Mouse (Mus musculus) limb, embryonic 12.5 days (tissue): Measurements from ENCODE around the gene Sash1. TPM values are rescaled to one million over a fixed set of nuclear protein-coding genes. Genes with fewer than 3 reads are reported as not detected.

ENCODE experiments used
- ATAC-seq: fragments of 200-750 bp; cut with Nextera tagmentation; 2 replicates; pipeline ENCODE4 v1.8.0; 2017; ENCODE audit warnings: low read depth, moderate TSS enrichment; ENCODE audit not compliant: insufficient number of reproducible peaks, insufficient read depth, low FRiP score, low TSS enrichment
- H3K27ac ChIP-seq: fragments of 300-500 bp; sonication (generic); 2 replicates; pipeline ENCODE4 v1.5.1; 2016; ENCODE audit warnings: mild to moderate bottlenecking, moderate library complexity
- H3K27me3 ChIP-seq: fragments of 300-500 bp; sonication (generic); 2 replicates; pipeline ENCODE4 v1.6.1; 2016; ENCODE audit warnings: mild to moderate bottlenecking, moderate library complexity
- H3K36me3 ChIP-seq: fragments of 300-500 bp; sonication (generic); 2 replicates; pipeline ENCODE4 v1.6.1; 2016; ENCODE audit warnings: mild to moderate bottlenecking, moderate library complexity
- H3K4me1 ChIP-seq: fragments of 300-500 bp; sonication (generic); replicated peaks from 2 replicates; pipeline ENCODE4 v1.6.1; 2016
- H3K4me2 ChIP-seq: fragments of 300-500 bp; sonication (generic); 2 replicates; pipeline ENCODE4 v1.6.1; 2016; ENCODE audit warnings: mild to moderate bottlenecking, moderate library complexity
- H3K4me3 ChIP-seq: fragments of 300-500 bp; sonication (generic); replicated peaks from 2 replicates; pipeline ENCODE4 v1.5.1; 2016; ENCODE audit warnings: mild to moderate bottlenecking
- H3K9ac ChIP-seq: fragments of 300-500 bp; sonication (generic); replicated peaks from 2 replicates; pipeline ENCODE4 v1.6.1; 2016; ENCODE audit warnings: mild to moderate bottlenecking, moderate library complexity
- H3K9me3 ChIP-seq: fragments of 300-500 bp; sonication (generic); 2 replicates; pipeline ENCODE4 v1.6.1; 2016; ENCODE audit warnings: mild to moderate bottlenecking, moderate library complexity
- WGBS: fragments of 180-500 bp; shearing (Covaris S2); methylation state at CpG from one replicate; pipeline ENCODE4 v1.1.7; 2016; 5-methylcytosine and 5-hydroxymethylcytosine counted together
- polyA plus RNA-seq: library from polyadenylated mRNA; unstranded; fragments of >200 nt; fragmentation: Nextera tagmentation; extraction: Ambion mirVana; gene quantifications from 2 replicates; pipeline ENCODE4 v1.2.1, GENCODE M21; 2016

The Sash1 gene
- polyA plus RNA-seq, 1 experiment from 2014 or later, result 7.8 TPM

GRCm38 (mm10) chr10:8898099-8898777 lies 12.4 kb upstream of the Sash1 start:
- no peaks in the 10 kb centered on the region for H3K27me3 ChIP-seq
- H3K9ac ChIP-seq, result no peak overlapping the region
- 0 out of 2 replicates have a peak overlapping the region, but pooled peaks have one; percentile 35 for H3K27ac ChIP-seq
- no peaks in the 10 kb centered on the region; the same call in 1 of the 2 replicates for H3K9me3 ChIP-seq
- H3K36me3 ChIP-seq, result no peaks in the 10 kb centered on the region
- no peak overlapping the region for H3K4me2 ChIP-seq
- no peak overlapping the region for H3K4me3 ChIP-seq
- no peak for ATAC-seq
- WGBS, result 18% methylated on average over 5 of the region's 5 CpGs
- H3K4me1 ChIP-seq, result peaks cover 14% of the 10 kb centered on the region

GRCm38 (mm10) chr10:8894965-8895515 lies 9.2 kb upstream of the Sash1 start:
- H3K4me2 ChIP-seq, result no peak overlapping the region
- no peaks in the 10 kb centered on the region for H3K27me3 ChIP-seq
- H3K9me3 ChIP-seq, result no peaks in the 10 kb centered on the region; the same call in 1 of the 2 replicates
- no peak overlapping the region for H3K9ac ChIP-seq
- 92% methylated on average over 6 of the region's 6 CpGs for WGBS
- H3K4me3 ChIP-seq, result no peak overlapping the region
- no peak for ATAC-seq
- peaks cover 14% of the 10 kb centered on the region for H3K4me1 ChIP-seq
- no peaks in the 10 kb centered on the region for H3K36me3 ChIP-seq
- H3K27ac ChIP-seq, result no peak overlapping the region

GRCm38 (mm10) chr10:8890511-8890910 lies 4.6 kb upstream of the Sash1 start:
- H3K4me2 ChIP-seq, result no peak overlapping the region
- peaks cover 9% of the 10 kb centered on the region for H3K4me1 ChIP-seq
- no peak for ATAC-seq
- H3K9ac ChIP-seq, result no peak overlapping the region
- no peaks in the 10 kb centered on the region for H3K9me3 ChIP-seq
- H3K4me3 ChIP-seq, result no peak overlapping the region
- H3K27ac ChIP-seq, result no peak overlapping the region
- H3K27me3 ChIP-seq, result no peaks in the 10 kb centered on the region
- H3K36me3 ChIP-seq, result no peaks in the 10 kb centered on the region
- 86% methylated on average over 4 of the region's 4 CpGs for WGBS

DNA sequence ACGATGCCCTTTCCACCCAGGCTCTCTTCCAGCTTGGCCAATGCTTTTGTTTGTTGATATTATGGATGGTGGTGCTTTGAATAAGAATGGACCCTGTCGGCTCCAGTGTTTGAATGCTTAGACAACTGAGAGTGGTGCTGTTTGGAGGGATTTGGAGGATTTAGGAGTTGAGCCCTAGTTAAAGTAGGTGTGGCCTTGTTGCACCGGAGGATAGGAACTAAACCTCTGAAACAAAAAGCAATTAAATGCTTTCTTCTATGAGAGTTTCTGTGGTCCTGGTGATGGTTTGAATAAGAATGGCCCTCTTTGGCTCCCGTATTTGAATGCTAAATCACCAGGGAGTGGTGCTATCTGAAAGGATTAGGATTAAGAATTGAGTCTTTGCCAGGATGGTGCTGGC lies 3.5 kb upstream of the Sash1 start:
- Histone ChIP-seq H3K27ac (no peak overlapping the region), H3K27me3 (no peaks in the 10 kb centered on the region), H3K9me3 (no peaks in the 10 kb centered on the region), H3K9ac (no peak overlapping the region), H3K4me3 (no peak overlapping the region), H3K4me1 (peaks cover 13% of the 10 kb centered on the region), H3K4me2 (no peak overlapping the region), H3K36me3 (no peaks in the 10 kb centered on the region)
- ATAC-seq, result no peak
- 66% methylated on average over 4 of the region's 4 CpGs for WGBS

DNA sequence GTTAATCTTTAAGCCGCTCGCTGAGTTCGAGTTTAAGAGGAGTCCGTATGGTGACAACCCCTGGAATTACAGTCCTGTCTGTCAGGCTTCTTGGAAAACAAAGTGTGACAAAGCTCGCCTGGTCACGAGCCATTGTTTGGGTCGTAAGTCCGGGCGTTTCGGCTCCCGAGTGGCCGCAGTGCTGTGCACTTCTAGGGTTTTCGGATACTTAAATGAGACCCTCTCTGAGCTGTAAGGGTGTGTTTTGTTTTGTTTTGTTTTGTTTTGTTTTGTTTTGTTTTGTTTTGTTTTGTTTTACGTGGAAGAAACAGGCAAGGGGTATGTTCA lies 621 bp upstream of the Sash1 start:
- peak; percentile 34 for ATAC-seq
- H3K27ac ChIP-seq, result peak overlapping the region; percentile 98
- WGBS, result under 1% methylated on average over 14 of the region's 14 CpGs
- no peaks in the 10 kb centered on the region for H3K36me3 ChIP-seq
- H3K4me2 ChIP-seq, result peak overlapping the region; percentile 65
- H3K4me1 ChIP-seq, result peaks cover 34% of the 10 kb centered on the region
- no peaks in the 10 kb centered on the region for H3K9me3 ChIP-seq
- H3K27me3 ChIP-seq, result no peaks in the 10 kb centered on the region
- H3K4me3 ChIP-seq, result peak overlapping the region; percentile 86
- H3K9ac ChIP-seq, result peak overlapping the region; percentile 92

DNA sequence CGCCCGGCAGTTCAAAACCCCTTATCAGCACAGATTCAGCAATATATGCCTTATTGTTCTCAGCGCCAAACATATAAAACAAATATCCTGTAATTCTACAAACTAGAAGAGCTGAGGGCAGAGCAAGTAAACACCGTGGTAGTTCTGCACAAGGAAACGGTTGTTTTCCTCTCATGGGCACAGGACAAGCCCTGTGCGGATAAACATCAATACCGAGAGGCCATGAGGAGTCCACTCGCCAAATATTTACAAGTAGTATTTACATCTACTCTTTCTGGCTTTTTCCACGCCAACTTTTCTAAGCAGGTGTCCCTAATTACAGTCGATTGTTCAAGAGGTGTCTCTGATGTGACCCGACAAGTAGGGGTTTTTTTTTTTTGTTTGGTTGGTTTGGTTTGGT lies 669 bp downstream of the Sash1 start:
- WGBS, result 2% methylated on average over 11 of the region's 11 CpGs
- H3K36me3 ChIP-seq, result no peaks in the 10 kb centered on the region
- H3K4me3 ChIP-seq, result peak overlapping the region; percentile 86
- H3K27ac ChIP-seq, result peak overlapping the region; percentile 98; the same call in 1 of the 2 replicates
- ATAC-seq, result no peak
- no peaks in the 10 kb centered on the region for H3K9me3 ChIP-seq
- H3K4me2 ChIP-seq, result peak overlapping the region; percentile 65
- peak overlapping the region; percentile 92 for H3K9ac ChIP-seq
- no peaks in the 10 kb centered on the region for H3K27me3 ChIP-seq
- H3K4me1 ChIP-seq, result peaks cover 40% of the 10 kb centered on the region

- Histone ChIP-seq H3K4me1 (peaks cover 40% of the 10 kb centered on the region), H3K9ac (no peak overlapping the region), H3K4me3 (peak overlapping the region; percentile 86), H3K27me3 (no peaks in the 10 kb centered on the region), H3K27ac (no peak overlapping the region), H3K4me2 (peak overlapping the region; percentile 65), H3K36me3 (no peaks in the 10 kb centered on the region), H3K9me3 (no peaks in the 10 kb centered on the region)
- no peak for ATAC-seq
- 31% methylated on average over 5 of the region's 5 CpGs for WGBS
Observed at GRCm38 (mm10) chr10:8884565-8884964, 1.3 kb downstream of the Sash1 start.

GRCm38 (mm10) chr10:8883686-8884085 lies 2.2 kb downstream of the Sash1 start:
- Histone ChIP-seq H3K36me3 (no peaks in the 10 kb centered on the region), H3K4me2 (peak overlapping the region; percentile 65), H3K27ac (no peak overlapping the region), H3K4me1 (peaks cover 48% of the 10 kb centered on the region), H3K27me3 (no peaks in the 10 kb centered on the region), H3K4me3 (peak overlapping the region; percentile 24), H3K9ac (0 out of 2 replicates have a peak overlapping the region, but pooled peaks have one; percentile 9), H3K9me3 (no peaks in the 10 kb centered on the region)
- WGBS, result 7% methylated on average over 4 of the region's 4 CpGs
- ATAC-seq, result no peak

- Histone ChIP-seq H3K36me3 (no peaks in the 10 kb centered on the region), H3K9me3 (no peaks in the 10 kb centered on the region), H3K27ac (no peak overlapping the region), H3K9ac (no peak overlapping the region), H3K4me2 (no peak overlapping the region), H3K4me3 (no peak overlapping the region), H3K27me3 (no peaks in the 10 kb centered on the region), H3K4me1 (peaks cover 41% of the 10 kb centered on the region)
- WGBS, result 25% methylated on average over 2 of the region's 2 CpGs
- no peak for ATAC-seq
Observed at GRCm38 (mm10) chr10:8881736-8882135, 4.1 kb downstream of the Sash1 start.

DNA sequence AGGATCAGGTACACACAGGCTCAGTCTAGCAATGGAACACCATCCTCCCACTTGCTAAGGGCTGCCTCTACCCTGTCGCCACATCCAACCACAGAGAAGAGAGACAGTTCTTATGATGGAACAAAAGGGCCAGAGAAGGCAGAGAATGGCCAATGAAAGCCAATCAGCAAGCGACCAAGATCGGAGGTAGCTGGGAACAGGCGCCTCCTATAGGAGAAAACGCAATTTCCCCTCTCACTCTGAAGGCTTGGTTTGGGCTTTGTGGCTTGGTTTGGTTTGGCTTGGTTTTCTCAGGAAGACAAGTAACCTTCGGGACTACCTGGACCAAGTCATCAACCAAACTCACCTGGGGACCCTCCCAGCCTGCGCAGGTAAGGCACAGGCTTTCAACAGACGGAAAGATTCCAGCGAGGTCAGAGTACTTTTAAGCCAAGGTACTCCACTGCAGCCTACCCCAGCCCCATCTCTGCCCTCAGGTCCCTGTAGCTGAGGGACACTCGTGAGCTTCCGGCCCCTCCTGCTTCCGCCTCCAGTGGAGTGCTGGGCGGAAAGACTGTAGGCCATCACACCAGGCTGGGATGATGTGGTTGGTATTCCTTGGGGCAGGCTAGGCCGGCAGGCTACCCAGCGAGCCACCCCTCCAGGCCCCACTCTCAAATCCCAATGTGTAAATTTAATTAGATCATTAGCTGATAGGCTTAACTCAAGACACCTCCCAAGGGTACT lies 4.8 kb downstream of the Sash1 start:
- ATAC-seq, result no peak
- peaks cover 40% of the 10 kb centered on the region for H3K4me1 ChIP-seq
- H3K9ac ChIP-seq, result no peak overlapping the region
- H3K27ac ChIP-seq, result no peak overlapping the region
- no peaks in the 10 kb centered on the region for H3K36me3 ChIP-seq
- H3K27me3 ChIP-seq, result no peaks in the 10 kb centered on the region
- H3K4me2 ChIP-seq, result no peak overlapping the region
- 53% methylated on average over 15 of the region's 15 CpGs for WGBS
- no peak overlapping the region for H3K4me3 ChIP-seq
- no peaks in the 10 kb centered on the region for H3K9me3 ChIP-seq

DNA sequence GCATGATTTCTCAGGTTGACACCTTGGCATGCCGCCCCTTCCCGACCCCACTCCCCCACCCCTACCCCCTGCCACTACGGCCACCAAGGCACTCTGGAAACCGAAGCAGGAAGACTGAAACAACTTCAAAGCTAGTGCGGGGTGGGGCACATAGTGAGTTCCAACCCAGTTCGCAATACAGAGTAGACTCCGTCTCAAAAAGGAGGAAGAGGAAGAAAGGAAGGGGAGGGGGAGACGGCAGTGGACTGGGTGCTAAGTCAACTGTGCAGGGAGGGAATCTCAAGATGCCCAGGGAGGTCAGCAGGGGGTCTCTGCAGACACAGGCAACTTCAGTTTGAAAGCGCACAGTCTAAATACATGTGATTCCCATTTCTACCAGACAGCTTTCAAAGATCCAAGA lies 7.0 kb downstream of the Sash1 start:
- Histone ChIP-seq H3K4me2 (no peak overlapping the region), H3K36me3 (no peaks in the 10 kb centered on the region), H3K4me1 (peaks cover 32% of the 10 kb centered on the region), H3K27ac (no peak overlapping the region), H3K9me3 (no peaks in the 10 kb centered on the region), H3K4me3 (no peak overlapping the region), H3K9ac (no peak overlapping the region), H3K27me3 (no peaks in the 10 kb centered on the region)
- WGBS, result 24% methylated on average over 9 of the region's 9 CpGs
- ATAC-seq, result no peak
